Mouse (Mus musculus) E14TG2a.4 (cell line): ENCODE measurements at regions not wholly inside any gene's neighbourhood (a gene's known extent, or its start where the extent isn't known, plus 50 kb on each side); places are given as distances from the start of the nearest gene placed in this dataset.

Source experiments
- H3K27me3 ChIP-seq: 2 replicates; pipeline ENCODE4 v1.6.1; 2014; ENCODE audit warnings: low read length, control low read depth; ENCODE audit not compliant: insufficient read depth
- H3K36me3 ChIP-seq: 2 replicates; pipeline ENCODE4 v1.6.1; 2014; ENCODE audit warnings: low read length, control low read depth; ENCODE audit not compliant: insufficient read depth
- H3K4me1 ChIP-seq: replicated peaks from 2 replicates; pipeline ENCODE4 v1.6.1; 2014; ENCODE audit warnings: low read depth, low read length, control low read depth
- H3K4me3 ChIP-seq: replicated peaks from 2 replicates; pipeline ENCODE4 v1.5.1; 2014; ENCODE audit warnings: mild to moderate bottlenecking, low read length
- H3K9me3 ChIP-seq: 2 replicates; pipeline ENCODE4 v1.6.1; 2014; ENCODE audit warnings: low read length, control low read depth
- CTCF ChIP-seq: conservative IDR thresholded peaks from 2 replicates; pipeline ENCODE4 v1.5.1; 2014; ENCODE audit warnings: low read length
- NANOG ChIP-seq: IDR thresholded peaks from 2 replicates; pipeline ENCODE4 v1.6.1; 2014; ENCODE audit warnings: borderline replicate concordance, low read length, mixed read lengths
- POU5F1 ChIP-seq: IDR thresholded peaks from 2 replicates; pipeline ENCODE4 v1.6.1; 2014; ENCODE audit warnings: low read length, borderline replicate concordance

DNA sequence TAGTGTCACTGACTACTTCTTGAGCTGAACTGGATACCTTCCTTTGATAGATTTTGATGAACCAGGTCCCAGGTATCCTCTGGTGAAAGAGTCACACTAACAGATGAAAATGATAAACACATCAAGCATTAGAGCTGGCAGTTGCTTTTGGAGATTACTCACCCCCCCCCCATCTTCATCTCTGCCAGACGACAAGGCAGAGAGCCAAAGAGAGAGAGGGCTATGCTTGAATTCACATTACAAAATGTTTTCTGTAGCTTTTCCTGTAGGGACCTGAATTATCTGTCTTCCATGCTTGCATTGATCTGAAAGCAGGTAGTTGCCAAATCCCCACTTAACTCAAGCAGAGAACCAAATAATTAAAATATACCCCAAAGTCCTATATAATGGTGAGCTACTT, 525.3 kb downstream of the Gsdmc2 start:
- Histone ChIP-seq H3K4me1 (no peaks in the 10 kb centered on the region), H3K27me3 (no peaks in the 10 kb centered on the region), H3K9me3 (no peaks in the 10 kb centered on the region), H3K36me3 (no peaks in the 10 kb centered on the region), H3K4me3 (no peak overlapping the region)
- TF ChIP-seq POU5F1 (no peak), CTCF (no peak), NANOG (no peak)

DNA sequence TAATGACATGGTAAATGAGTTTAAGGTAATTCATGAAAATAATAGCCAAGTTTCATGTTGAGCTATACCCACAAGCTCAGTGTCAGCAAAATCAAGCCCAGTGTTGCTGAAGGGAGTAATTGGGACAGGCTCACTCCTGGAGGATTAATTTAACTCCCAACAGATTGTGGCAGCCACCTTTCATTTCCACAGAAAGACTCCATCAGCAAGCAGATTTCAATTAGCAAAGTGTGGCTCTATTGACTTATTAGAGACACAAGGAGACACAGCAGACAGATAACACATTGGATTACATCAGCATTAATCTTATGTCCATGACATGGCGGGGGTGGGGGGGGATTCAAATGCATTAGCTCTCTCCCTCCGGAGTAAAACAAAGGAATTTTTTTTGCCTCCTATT, 534.6 kb downstream of the Gsdmc2 start:
- Histone ChIP-seq H3K27me3 (no peaks in the 10 kb centered on the region), H3K4me1 (peaks cover 6% of the 10 kb centered on the region; the same call in 1 of the 2 replicates), H3K9me3 (no peaks in the 10 kb centered on the region), H3K4me3 (no peak overlapping the region), H3K36me3 (no peaks in the 10 kb centered on the region)
- TF ChIP-seq POU5F1, result no peak
- no peak for TF ChIP-seq CTCF
- no peak for TF ChIP-seq NANOG

- H3K27me3 ChIP-seq, result no peaks in the 10 kb centered on the region
- H3K36me3 ChIP-seq, result no peaks in the 10 kb centered on the region
- no peaks in the 10 kb centered on the region for H3K4me1 ChIP-seq
- no peak overlapping the region for H3K4me3 ChIP-seq
- TF ChIP-seq POU5F1 (no peak), CTCF (no peak), NANOG (no peak)
- H3K9me3 ChIP-seq, result no peaks in the 10 kb centered on the region
These were observed 545.7 kb downstream of the Gsdmc2 start for GRCm38 (mm10) chr15:63299311-63299710.

DNA sequence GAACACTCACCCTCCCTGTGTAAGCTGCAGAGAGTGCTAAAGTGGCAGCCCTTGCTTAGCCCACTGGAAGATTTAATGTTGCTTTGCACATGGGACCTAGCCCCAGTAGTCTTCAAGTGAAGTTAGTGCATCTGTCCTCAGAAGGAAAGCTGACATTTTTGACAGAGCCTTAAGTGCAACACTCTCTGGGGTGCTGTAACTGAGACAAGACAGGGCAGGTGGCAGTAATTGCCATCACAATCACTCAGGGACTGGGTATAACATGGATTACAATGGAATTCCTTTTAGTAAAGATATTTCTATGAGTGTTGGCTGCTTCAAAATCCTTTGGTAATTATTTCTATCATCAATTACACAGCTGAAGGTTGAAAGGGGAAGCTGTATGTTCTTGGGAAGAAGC, 556.4 kb downstream of the Gsdmc2 start:
- Histone ChIP-seq H3K4me1 (no peaks in the 10 kb centered on the region), H3K9me3 (no peaks in the 10 kb centered on the region), H3K36me3 (no peaks in the 10 kb centered on the region), H3K27me3 (no peaks in the 10 kb centered on the region), H3K4me3 (no peak overlapping the region)
- TF ChIP-seq NANOG (no peak), POU5F1 (no peak), CTCF (no peak)

GRCm38 (mm10) chr15:63286026-63286425, 559.0 kb downstream of the Gsdmc2 start:
- no peaks in the 10 kb centered on the region for H3K9me3 ChIP-seq
- H3K27me3 ChIP-seq, result no peaks in the 10 kb centered on the region
- H3K4me3 ChIP-seq, result no peak overlapping the region
- H3K36me3 ChIP-seq, result no peaks in the 10 kb centered on the region
- TF ChIP-seq NANOG (no peak), CTCF (no peak), POU5F1 (no peak)
- no peaks in the 10 kb centered on the region for H3K4me1 ChIP-seq

DNA sequence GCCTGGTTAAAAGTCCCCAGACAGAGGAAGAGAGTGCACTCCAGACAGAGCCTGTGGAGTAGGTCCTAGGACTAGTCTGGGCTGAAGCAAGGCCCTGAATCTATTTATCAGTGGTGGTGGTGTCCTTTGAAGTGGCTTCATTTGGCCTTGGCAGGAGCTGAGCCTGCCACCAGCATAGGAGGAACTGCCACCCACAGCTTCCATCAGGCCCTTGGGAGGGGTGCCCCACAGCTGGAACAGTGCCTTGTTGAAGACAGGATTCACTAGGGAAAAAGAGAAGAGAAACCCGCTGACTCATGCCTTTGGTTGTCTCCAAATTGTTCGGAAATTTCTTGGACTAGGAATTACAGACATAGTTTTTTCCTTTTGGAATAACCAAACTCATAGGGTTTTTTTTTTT, 574.6 kb downstream of the Gsdmc2 start:
- H3K9me3 ChIP-seq, result no peaks in the 10 kb centered on the region
- H3K27me3 ChIP-seq, result no peaks in the 10 kb centered on the region
- no peak overlapping the region for H3K4me3 ChIP-seq
- no peaks in the 10 kb centered on the region for H3K4me1 ChIP-seq
- TF ChIP-seq NANOG, result no peak
- no peak for TF ChIP-seq CTCF
- TF ChIP-seq POU5F1, result no peak
- H3K36me3 ChIP-seq, result no peaks in the 10 kb centered on the region

GRCm38 (mm10) chr15:63265845-63266244, 579.1 kb downstream of the Gsdmc2 start:
- Histone ChIP-seq H3K27me3 (no peaks in the 10 kb centered on the region), H3K4me3 (no peak overlapping the region), H3K9me3 (no peaks in the 10 kb centered on the region), H3K4me1 (no peaks in the 10 kb centered on the region), H3K36me3 (no peaks in the 10 kb centered on the region)
- TF ChIP-seq NANOG, result no peak
- no peak for TF ChIP-seq POU5F1
- TF ChIP-seq CTCF, result no peak

GRCm38 (mm10) chr15:63255736-63256135, 589.2 kb downstream of the Gsdmc2 start:
- Histone ChIP-seq H3K36me3 (no peaks in the 10 kb centered on the region), H3K4me3 (no peak overlapping the region)
- TF ChIP-seq NANOG (no peak), CTCF (no peak), POU5F1 (no peak)

DNA sequence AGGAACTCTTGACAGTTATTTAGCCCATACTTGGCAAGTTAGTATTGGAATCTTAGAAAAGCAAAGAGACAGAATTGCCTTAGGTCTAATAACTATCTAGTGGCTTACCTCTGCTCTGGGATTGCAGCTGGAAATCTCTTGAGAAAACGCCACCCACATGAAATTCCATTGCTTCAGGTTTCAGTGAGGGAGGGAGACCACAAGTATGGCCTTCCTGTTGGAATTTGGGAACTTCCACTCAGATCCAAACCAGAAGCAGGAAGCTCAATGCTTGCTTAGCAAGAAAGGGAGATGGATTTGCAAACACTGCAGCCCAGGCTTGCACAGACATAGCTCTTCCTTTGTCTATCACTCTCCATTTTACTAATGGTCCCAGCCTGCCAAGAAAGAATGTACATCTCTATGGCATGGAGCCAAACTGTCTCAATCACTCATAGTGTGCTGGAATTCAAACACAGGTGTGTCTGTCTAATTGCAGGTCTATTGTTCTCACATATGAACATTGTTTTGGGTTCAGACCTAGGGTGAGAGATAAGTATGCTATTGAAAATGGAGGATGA, 592.1 kb downstream of the Gsdmc2 start:
- TF ChIP-seq POU5F1 (no peak), CTCF (no peak), NANOG (no peak)
- Histone ChIP-seq H3K4me1 (no peaks in the 10 kb centered on the region), H3K27me3 (no peaks in the 10 kb centered on the region), H3K36me3 (no peaks in the 10 kb centered on the region), H3K9me3 (no peaks in the 10 kb centered on the region), H3K4me3 (no peak overlapping the region)

More at GRCm38 (mm10) chr15:63255736-63256135, 589.2 kb downstream of the Gsdmc2 start:
- Histone ChIP-seq H3K9me3 (no peaks in the 10 kb centered on the region), H3K27me3 (no peaks in the 10 kb centered on the region), H3K4me1 (no peaks in the 10 kb centered on the region)
